Mouse (Mus musculus) forebrain, embryonic 16.5 days (tissue): ENCODE measurements around the gene Abhd4. TPM values are rescaled to one million over a fixed set of nuclear protein-coding genes. Genes with fewer than 3 reads are reported as not detected.

Experiments used
- ATAC-seq: fragments of 200-750 bp; cut with Nextera tagmentation; 2 replicates; pipeline ENCODE4 v1.8.0; 2017; ENCODE audit warnings: mild to moderate bottlenecking, moderate library complexity
- H3K27ac ChIP-seq: fragments of 300-500 bp; sonication (generic); 2 replicates; pipeline ENCODE4 v1.5.1; 2014; ENCODE audit warnings: low read length, control low read depth
- H3K27me3 ChIP-seq: fragments of 300-500 bp; sonication (generic); replicated peaks from 2 replicates; pipeline ENCODE4 v1.6.1; 2014; ENCODE audit warnings: low read length; ENCODE audit not compliant: control insufficient read depth, insufficient read depth
- H3K36me3 ChIP-seq: fragments of 300-500 bp; sonication (generic); 2 replicates; pipeline ENCODE4 v1.6.1; 2014; ENCODE audit not compliant: control insufficient read depth, insufficient read depth
- H3K4me1 ChIP-seq: fragments of 300-500 bp; sonication (generic); replicated peaks from 2 replicates; pipeline ENCODE4 v1.6.1; 2014; ENCODE audit warnings: low read length; ENCODE audit not compliant: control insufficient read depth, insufficient read depth
- H3K4me2 ChIP-seq: fragments of 300-500 bp; sonication (generic); 2 replicates; pipeline ENCODE4 v1.6.1; 2014; ENCODE audit warnings: mild to moderate bottlenecking, low read length, control low read depth
- H3K4me3 ChIP-seq: fragments of 300-500 bp; sonication (generic); replicated peaks from 2 replicates; pipeline ENCODE4 v1.5.1; 2014; ENCODE audit warnings: mild to moderate bottlenecking, low read length, control low read depth
- H3K9ac ChIP-seq: fragments of 300-500 bp; sonication (generic); replicated peaks from 2 replicates; pipeline ENCODE4 v1.6.1; 2014; ENCODE audit warnings: low read depth, low read length, control low read depth
- H3K9me3 ChIP-seq: fragments of 300-500 bp; sonication (generic); 2 replicates; pipeline ENCODE4 v1.6.1; 2016; ENCODE audit warnings: low read length; ENCODE audit not compliant: control insufficient read depth
- WGBS: fragments of 180-500 bp; shearing (Covaris S2); extraction: QIAGEN DNeasy Blood & Tissue Kit; methylation state at CpG from one replicate; pipeline ENCODE4 v1.1.7; 2014; 5-methylcytosine and 5-hydroxymethylcytosine counted together
- polyA plus RNA-seq: library from polyadenylated mRNA; unstranded; fragments of >200 nt; fragmentation: Nextera tagmentation; extraction: Ambion mirVana; gene quantifications from 2 replicates; pipeline ENCODE4 v1.2.1, GENCODE M21; 2015

Abhd4 gene
- polyA plus RNA-seq, 1 experiment from 2014 or later = 50.2 TPM

GRCm38 (mm10) chr14:54272696-54273095 lies 18.7 kb downstream of the Abhd4 start:
- Histone ChIP-seq H3K36me3 (0 out of 2 replicates have a peak, but pooled peaks cover under 1% of the 10 kb centered on the region), H3K4me3 (no peak overlapping the region), H3K4me1 (no peaks in the 10 kb centered on the region), H3K9me3 (no peaks in the 10 kb centered on the region), H3K27ac (no peak overlapping the region), H3K27me3 (no peaks in the 10 kb centered on the region), H3K4me2 (no peak overlapping the region), H3K9ac (no peak overlapping the region)
- WGBS = 91% methylated on average over 3 of the region's 3 CpGs
- no peak for ATAC-seq

- Histone ChIP-seq H3K27me3 (no peaks in the 10 kb centered on the region), H3K4me1 (no peaks in the 10 kb centered on the region), H3K4me3 (no peak overlapping the region), H3K36me3 (no peaks in the 10 kb centered on the region), H3K9ac (no peak overlapping the region), H3K9me3 (no peaks in the 10 kb centered on the region), H3K4me2 (no peak overlapping the region), H3K27ac (no peak overlapping the region)
- no peak for ATAC-seq
- 95% methylated on average over 2 of the region's 2 CpGs for WGBS
Observed at GRCm38 (mm10) chr14:54276446-54276845, 22.5 kb downstream of the Abhd4 start.

- Histone ChIP-seq H3K27ac (no peak within 1 kb of the TSS), H3K4me3 (no peak within 1 kb of the TSS), H3K9ac (no peak within 1 kb of the TSS), H3K4me1 (no peaks in the 10 kb centered on the region), H3K36me3 (no peaks in the 10 kb centered on the region), H3K4me2 (no peak within 1 kb of the TSS), H3K9me3 (0 out of 2 replicates have a peak, but pooled peaks cover 2% of the 10 kb centered on the region), H3K27me3 (no peaks in the 10 kb centered on the region)
- no peak for ATAC-seq
- 78% methylated on average over 1 of the region's 1 CpGs for WGBS
Observed at GRCm38 (mm10) chr14:54284839-54285238, 30.9 kb downstream of the Abhd4 start, which contains the start of gene Olfr49. Olfr49 (minus strand) TSS chr14:54284939.

GRCm38 (mm10) chr14:54300136-54300535 lies 46.1 kb downstream of the Abhd4 start:
- 83% methylated on average over 5 of the region's 5 CpGs for WGBS
- Histone ChIP-seq H3K9ac (no peak overlapping the region), H3K27ac (no peak overlapping the region), H3K4me1 (no peaks in the 10 kb centered on the region), H3K36me3 (no peaks in the 10 kb centered on the region), H3K4me2 (no peak overlapping the region), H3K4me3 (no peak overlapping the region), H3K9me3 (peaks cover 3% of the 10 kb centered on the region; the same call in 1 of the 2 replicates), H3K27me3 (no peaks in the 10 kb centered on the region)
- ATAC-seq = no peak

- Histone ChIP-seq H3K4me1 (no peaks in the 10 kb centered on the region), H3K4me3 (no peak overlapping the region), H3K9ac (no peak overlapping the region), H3K9me3 (peaks cover 3% of the 10 kb centered on the region; the same call in 1 of the 2 replicates), H3K27me3 (no peaks in the 10 kb centered on the region), H3K36me3 (no peaks in the 10 kb centered on the region), H3K27ac (no peak overlapping the region), H3K4me2 (no peak overlapping the region)
- ATAC-seq = no peak
- WGBS = 88% methylated on average over 3 of the region's 3 CpGs
Observed at GRCm38 (mm10) chr14:54300676-54301075, 46.7 kb downstream of the Abhd4 start.

- Histone ChIP-seq H3K9me3 (no peaks in the 10 kb centered on the region), H3K4me1 (no peaks in the 10 kb centered on the region), H3K27me3 (no peaks in the 10 kb centered on the region), H3K4me3 (no peak overlapping the region), H3K4me2 (no peak overlapping the region), H3K9ac (no peak overlapping the region), H3K36me3 (no peaks in the 10 kb centered on the region), H3K27ac (no peak overlapping the region)
- 23% methylated on average over 3 of the region's 3 CpGs for WGBS
- no peak for ATAC-seq
Observed at GRCm38 (mm10) chr14:54311763-54312162, 57.8 kb downstream of the Abhd4 start.

Other genes with a start within 250 kb of the Abhd4 start
- 290 and 292 TPM in 2 replicates for gene Dad1, start 84 bp upstream of the Abhd4 start, polyA plus RNA-seq
- gene Olfr49, start 30.8 kb downstream of the Abhd4 start, polyA plus RNA-seq = not detected in 2 replicates
- 44.5 and 49.0 TPM in 2 replicates for gene Oxa1l, start 106.6 kb downstream of the Abhd4 start, polyA plus RNA-seq
- gene Slc7a7, start 163.6 kb downstream of the Abhd4 start, polyA plus RNA-seq = 3.9 and 4.9 TPM in 2 replicates
- 229 and 239 TPM in 2 replicates for gene Mrpl52, start 172.7 kb downstream of the Abhd4 start, polyA plus RNA-seq
- 49.4 and 62.3 TPM in 2 replicates for gene Mmp14, start 177.4 kb downstream of the Abhd4 start, polyA plus RNA-seq
- 30.8 and 34.3 TPM in 2 replicates for gene Lrp10, start 209.9 kb downstream of the Abhd4 start, polyA plus RNA-seq
- gene Rem2, start 221.9 kb downstream of the Abhd4 start, polyA plus RNA-seq = 21.0 and 27.7 TPM in 2 replicates